Mouse (Mus musculus) kidney, postnatal 0 days (tissue): ENCODE measurements around the gene Olfr1341. TPM values are rescaled to one million over a fixed set of nuclear protein-coding genes. Genes with fewer than 3 reads are reported as not detected.

Source experiments
- ATAC-seq: fragments of 200-750 bp; cut with Nextera tagmentation; replicated peaks from 2 replicates; pipeline ENCODE4 v1.8.0; 2017; ENCODE audit warnings: low read depth, moderate number of reproducible peaks, moderate TSS enrichment, moderate library complexity; ENCODE audit not compliant: low FRiP score
- DNase-seq: peaks from one replicate; pipeline ENCODE4 v3.0.0-alpha.2; 2016; ENCODE audit warnings: low spot score
- H3K27ac ChIP-seq: fragments of 300-500 bp; sonication (generic); 2 replicates; pipeline ENCODE4 v1.5.1; 2014; ENCODE audit warnings: mild to moderate bottlenecking
- H3K27me3 ChIP-seq: fragments of 300-500 bp; sonication (generic); 2 replicates; pipeline ENCODE4 v1.6.1; 2014; ENCODE audit warnings: low read length, mixed read lengths; ENCODE audit not compliant: insufficient read depth
- H3K36me3 ChIP-seq: fragments of 300-500 bp; sonication (generic); 2 replicates; pipeline ENCODE4 v1.6.1; 2014; ENCODE audit warnings: low read length, mixed read lengths; ENCODE audit not compliant: insufficient read depth
- H3K4me1 ChIP-seq: fragments of 300-500 bp; sonication (generic); replicated peaks from 2 replicates; pipeline ENCODE4 v1.6.1; 2014; ENCODE audit warnings: antibody characterized with exemption, low read length, mixed read lengths; ENCODE audit not compliant: insufficient read depth
- H3K4me2 ChIP-seq: fragments of 300-500 bp; sonication (generic); 2 replicates; pipeline ENCODE4 v1.6.1; 2014; ENCODE audit warnings: mild to moderate bottlenecking, low read length, moderate library complexity, mixed read lengths
- H3K4me3 ChIP-seq: fragments of 300-500 bp; sonication (generic); replicated peaks from 2 replicates; pipeline ENCODE4 v1.5.1; 2014; ENCODE audit warnings: low read depth, low read length
- H3K9ac ChIP-seq: fragments of 300-500 bp; sonication (generic); 2 replicates; pipeline ENCODE4 v1.6.1; 2014; ENCODE audit warnings: low read depth, low read length
- H3K9me3 ChIP-seq: fragments of 300-500 bp; sonication (generic); replicated peaks from 2 replicates; pipeline ENCODE4 v1.6.1; 2016; ENCODE audit warnings: low read length, inconsistent platforms, mixed read lengths
- CTCF ChIP-seq: IDR thresholded peaks from 2 replicates; pipeline ENCODE4 v1.5.1; 2016; ENCODE audit warnings: antibody characterized with exemption, low read depth, mild to moderate bottlenecking, moderate library complexity
- WGBS: fragments of 180-500 bp; shearing (Covaris S2); extraction: QIAGEN DNeasy Blood & Tissue Kit; methylation state at CpG from one replicate; pipeline ENCODE4 v1.1.7; 2014; 5-methylcytosine and 5-hydroxymethylcytosine counted together
- polyA plus RNA-seq: library from polyadenylated mRNA; unstranded; fragments of >200 nt; fragmentation: Nextera tagmentation; extraction: Ambion mirVana; gene quantifications from 2 replicates; pipeline ENCODE4 v1.2.1, GENCODE M21; 2015

Olfr1341 gene
- not detected in 2 replicates for polyA plus RNA-seq

- no peak for DNase-seq
- H3K9ac ChIP-seq: no peak within 1 kb of the TSS
- no peak within 1 kb of the TSS for H3K27ac ChIP-seq
- 74% methylated on average over 3 of the region's 3 CpGs for WGBS
- no peaks in the 10 kb centered on the region for H3K4me1 ChIP-seq
- ATAC-seq: no peak
- H3K9me3 ChIP-seq: no peaks in the 10 kb centered on the region
- H3K36me3 ChIP-seq: no peaks in the 10 kb centered on the region
- no peak within 1 kb of the TSS for H3K4me3 ChIP-seq
- no peak for TF ChIP-seq CTCF
- no peaks in the 10 kb centered on the region for H3K27me3 ChIP-seq
- H3K4me2 ChIP-seq: no peak within 1 kb of the TSS
These were observed at the start of gene Olfr1341 for GRCm38 (mm10) chr4:118703223-118703622. TSS of gene Olfr1341 (plus strand) at chr4:118703523.

DNA sequence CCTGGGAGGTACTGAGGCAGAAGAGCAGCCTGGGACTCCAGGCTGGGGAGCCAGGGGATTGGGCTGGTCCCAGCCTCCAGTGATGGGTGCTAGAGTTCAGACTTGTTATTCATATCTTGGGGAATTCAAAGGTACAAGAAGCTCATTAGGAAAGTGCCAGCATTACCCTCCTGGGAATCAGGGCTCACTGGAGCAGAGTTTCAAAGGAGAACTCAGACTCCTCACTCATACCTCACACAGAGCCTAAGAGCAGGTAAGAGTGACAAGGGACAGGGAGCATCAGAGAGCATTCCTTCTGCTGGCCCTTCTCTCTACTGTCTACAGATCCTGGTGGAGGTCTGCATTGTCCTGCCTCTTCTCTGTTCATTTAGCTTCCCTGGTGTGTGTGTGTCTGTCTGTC, 44.7 kb upstream of the Olfr1341 start, which contains the start of gene Olfr62:
Olfr62 (plus strand) TSS at position 301 of the 400 bp plus-strand sequence.
- TF ChIP-seq CTCF: no peak
- Histone ChIP-seq H3K4me2 (no peak within 1 kb of the TSS), H3K9me3 (no peaks in the 10 kb centered on the region), H3K27me3 (no peaks in the 10 kb centered on the region), H3K4me3 (no peak within 1 kb of the TSS), H3K27ac (no peak within 1 kb of the TSS), H3K9ac (no peak within 1 kb of the TSS), H3K4me1 (no peaks in the 10 kb centered on the region), H3K36me3 (no peaks in the 10 kb centered on the region)
- DNase-seq (no peak), ATAC-seq (no peak)

GRCm38 (mm10) chr4:118687086-118687485, 16.2 kb upstream of the Olfr1341 start:
- Histone ChIP-seq H3K4me3 (no peak overlapping the region), H3K27ac (no peak overlapping the region), H3K9ac (no peak overlapping the region), H3K36me3 (no peaks in the 10 kb centered on the region), H3K9me3 (no peaks in the 10 kb centered on the region), H3K4me1 (no peaks in the 10 kb centered on the region), H3K4me2 (no peak overlapping the region), H3K27me3 (no peaks in the 10 kb centered on the region)
- no peak for ATAC-seq
- no peak for DNase-seq
- TF ChIP-seq CTCF: no peak
- WGBS: 30% methylated on average over 2 of the region's 2 CpGs

DNA sequence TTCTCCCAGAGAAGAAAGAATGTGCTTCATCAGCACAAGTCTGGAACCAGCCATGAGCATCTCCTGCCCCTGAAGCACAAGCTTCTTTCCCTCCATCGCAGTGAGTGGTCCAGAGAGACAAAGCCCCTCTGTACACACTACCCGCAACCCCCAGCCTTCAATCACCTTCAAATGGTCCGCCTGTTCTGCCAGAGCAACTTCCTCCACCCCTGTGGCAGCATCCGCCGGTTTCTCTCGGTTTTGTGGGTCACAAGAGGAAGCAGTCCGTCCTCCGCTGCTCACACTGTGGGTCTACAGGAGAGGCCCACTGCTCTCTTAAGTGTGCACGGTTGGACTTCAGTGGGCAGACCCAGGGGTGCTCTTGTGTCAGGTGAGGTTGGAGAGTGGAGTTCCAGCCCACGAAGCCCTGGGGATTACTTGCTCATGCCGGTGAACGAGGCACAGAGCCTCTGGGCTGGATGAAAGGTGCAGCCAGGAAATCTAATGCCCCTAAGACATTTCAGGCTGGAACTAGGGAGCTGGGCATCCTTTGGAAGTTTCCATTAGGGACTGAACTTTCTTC, 10.8 kb upstream of the Olfr1341 start, which contains the start of gene Olfr1342:
Olfr1342 (minus strand) TSS at position 345 of the 562 bp plus-strand sequence.
- Histone ChIP-seq H3K9me3 (no peaks in the 10 kb centered on the region), H3K36me3 (no peaks in the 10 kb centered on the region), H3K9ac (no peak within 1 kb of the TSS), H3K27ac (no peak within 1 kb of the TSS), H3K4me2 (no peak within 1 kb of the TSS), H3K4me3 (no peak within 1 kb of the TSS), H3K27me3 (no peaks in the 10 kb centered on the region), H3K4me1 (no peaks in the 10 kb centered on the region)
- DNase-seq (peak; percentile 0), ATAC-seq (no peak; the same call in 1 of the 2 replicates)
- no peak for TF ChIP-seq CTCF
- WGBS: 32% methylated on average over 12 of the region's 12 CpGs

GRCm38 (mm10) chr4:118693812-118694211, 9.5 kb upstream of the Olfr1341 start:
- no peaks in the 10 kb centered on the region for H3K4me1 ChIP-seq
- no peak overlapping the region for H3K27ac ChIP-seq
- H3K4me2 ChIP-seq: no peak overlapping the region
- H3K4me3 ChIP-seq: no peak overlapping the region
- no peaks in the 10 kb centered on the region for H3K9me3 ChIP-seq
- TF ChIP-seq CTCF: no peak
- no peak for DNase-seq
- H3K27me3 ChIP-seq: no peaks in the 10 kb centered on the region
- ATAC-seq: no peak
- H3K36me3 ChIP-seq: no peaks in the 10 kb centered on the region
- 31% methylated on average over 2 of the region's 2 CpGs for WGBS
- no peak overlapping the region for H3K9ac ChIP-seq

- Histone ChIP-seq H3K4me3 (no peak overlapping the region), H3K9ac (no peak overlapping the region), H3K9me3 (no peaks in the 10 kb centered on the region), H3K36me3 (no peaks in the 10 kb centered on the region), H3K4me1 (no peaks in the 10 kb centered on the region), H3K4me2 (no peak overlapping the region), H3K27me3 (no peaks in the 10 kb centered on the region), H3K27ac (no peak overlapping the region)
- DNase-seq: no peak
- ATAC-seq: no peak
- 78% methylated on average over 5 of the region's 5 CpGs for WGBS
- no peak for TF ChIP-seq CTCF
These were observed 4.8 kb downstream of the Olfr1341 start for GRCm38 (mm10) chr4:118708086-118708485.

GRCm38 (mm10) chr4:118711656-118712055, 8.3 kb downstream of the Olfr1341 start:
- H3K9me3 ChIP-seq: no peaks in the 10 kb centered on the region
- ATAC-seq: no peak
- WGBS: 48% methylated on average over 1 of the region's 1 CpGs
- no peak overlapping the region for H3K9ac ChIP-seq
- H3K4me3 ChIP-seq: no peak overlapping the region
- no peak for DNase-seq
- TF ChIP-seq CTCF: no peak
- H3K27ac ChIP-seq: no peak overlapping the region
- no peaks in the 10 kb centered on the region for H3K36me3 ChIP-seq
- no peaks in the 10 kb centered on the region for H3K27me3 ChIP-seq
- H3K4me1 ChIP-seq: no peaks in the 10 kb centered on the region
- H3K4me2 ChIP-seq: no peak overlapping the region
